Mouse (Mus musculus): Measurements from ENCODE around the gene 1700018B08Rik.

DNA sequence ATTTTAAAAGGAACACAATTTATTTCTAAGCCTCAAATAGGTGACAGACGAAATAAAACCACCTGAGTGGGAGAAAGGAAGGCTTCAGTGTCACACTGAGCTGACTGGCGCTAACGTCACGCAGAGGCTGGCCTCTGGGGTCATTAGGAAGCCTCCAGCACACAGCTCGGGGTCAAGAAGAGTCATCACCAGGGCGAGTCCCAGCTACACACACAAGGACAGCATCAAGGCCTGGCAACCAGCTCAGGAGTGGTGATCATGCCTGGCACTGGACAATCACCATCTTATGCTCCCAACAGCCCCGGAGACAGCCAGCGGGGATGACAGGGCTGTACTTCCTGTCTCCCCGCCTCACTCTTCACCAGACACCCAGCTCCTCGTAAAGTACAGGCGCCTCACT is 13.6 kb upstream of the 1700018B08Rik start:
- TF ChIP-seq EP300 (IDR thresholded peaks at IDR 0.05; ENCODE audit: insufficient read depth, low read depth, low read length) (no peak), POLR2A (IDR thresholded peaks at IDR 0.05; ENCODE audit: insufficient read depth, low read length) (no peak)
